Mouse (Mus musculus): ENCODE measurements around the gene Pappa.

Gene Pappa

GRCm38 (mm10) chr4:65123741-65124224, at the start of gene Pappa:
Gene Pappa, plus strand, starts transcription at chr4:65124174.
- DNase-seq (ENCODE audit: low read depth, low spot score) = peak; percentile 18

- DNase-seq (ENCODE audit: low read depth, low spot score) = no peak
These were observed 45.9 kb upstream of the Pappa start for GRCm38 (mm10) chr4:65077906-65078615.

- DNase-seq (ENCODE audit: low read depth, low spot score) = no peak
These were observed 37.1 kb upstream of the Pappa start for GRCm38 (mm10) chr4:65086864-65087263.

- no peak for DNase-seq (ENCODE audit: low read depth, low spot score)
These were observed 36.4 kb upstream of the Pappa start for GRCm38 (mm10) chr4:65087592-65087991.

- DNase-seq (ENCODE audit: low read depth, low spot score) = no peak
These were observed 31.8 kb upstream of the Pappa start for GRCm38 (mm10) chr4:65092191-65092590.

- DNase-seq (ENCODE audit: low read depth, low spot score) = no peak
These were observed 3.6 kb upstream of the Pappa start for GRCm38 (mm10) chr4:65120329-65120728.

GRCm38 (mm10) chr4:65122841-65123240, 1.1 kb upstream of the Pappa start:
- DNase-seq (ENCODE audit: low read depth, low spot score) = peak; percentile 11

- DNase-seq (ENCODE audit: low read depth, low spot score) = peak; percentile 34
These were observed 586 bp downstream of the Pappa start for GRCm38 (mm10) chr4:65124369-65125151.

- peak; percentile 54 for DNase-seq (ENCODE audit: low read depth, low spot score)
These were observed 1.7 kb downstream of the Pappa start for GRCm38 (mm10) chr4:65125341-65126332.

GRCm38 (mm10) chr4:65126451-65127290, 2.7 kb downstream of the Pappa start:
- peak; percentile 37 for DNase-seq (ENCODE audit: low read depth, low spot score)

- peak; percentile 19 for DNase-seq (ENCODE audit: low read depth, low spot score)
These were observed 3.3 kb downstream of the Pappa start for GRCm38 (mm10) chr4:65127291-65127590.

GRCm38 (mm10) chr4:65132657-65133056, 8.7 kb downstream of the Pappa start:
- DNase-seq (ENCODE audit: low read depth, low spot score) = no peak

GRCm38 (mm10) chr4:65134358-65134757, 10.4 kb downstream of the Pappa start:
- no peak for DNase-seq (ENCODE audit: low read depth, low spot score)

GRCm38 (mm10) chr4:65135109-65135508, 11.1 kb downstream of the Pappa start:
- DNase-seq (ENCODE audit: low read depth, low spot score) = no peak

GRCm38 (mm10) chr4:65136541-65136940, 12.6 kb downstream of the Pappa start:
- DNase-seq (ENCODE audit: low read depth, low spot score) = no peak

GRCm38 (mm10) chr4:65146936-65147335, 23.0 kb downstream of the Pappa start:
- peak; percentile 10 for DNase-seq (ENCODE audit: low read depth, low spot score)

- DNase-seq (ENCODE audit: low read depth, low spot score) = no peak
These were observed 29.6 kb downstream of the Pappa start for GRCm38 (mm10) chr4:65153601-65154000.

GRCm38 (mm10) chr4:65156231-65156630, 32.3 kb downstream of the Pappa start:
- DNase-seq (ENCODE audit: low read depth, low spot score) = no peak

GRCm38 (mm10) chr4:65158651-65159050, 34.7 kb downstream of the Pappa start:
- no peak for DNase-seq (ENCODE audit: low read depth, low spot score)

GRCm38 (mm10) chr4:65159481-65159880, 35.5 kb downstream of the Pappa start:
- peak; percentile 19 for DNase-seq (ENCODE audit: low read depth, low spot score)

- DNase-seq (ENCODE audit: low read depth, low spot score) = no peak
These were observed 39.7 kb downstream of the Pappa start for GRCm38 (mm10) chr4:65163698-65164097.

All from mesoderm, embryonic 11.5 days (tissue).